Mouse (Mus musculus): Measurements from ENCODE around the gene Tab1. TPM values are rescaled to one million over a fixed set of nuclear protein-coding genes. Genes with fewer than 3 reads are reported as not detected.

Tab1 gene
- polyA plus RNA-seq, 1 experiment, result 14.2 TPM

GRCm38 (mm10) chr15:80145397-80145796, 12.5 kb downstream of the Tab1 start:
- no peak for TF ChIP-seq GATA1 (IDR thresholded peaks at IDR 0.05; ENCODE audit: low read length)

GRCm38 (mm10) chr15:80146153-80146552, 13.2 kb downstream of the Tab1 start:
- TF ChIP-seq GATA1 (IDR thresholded peaks at IDR 0.05; ENCODE audit: low read length), result no peak

GRCm38 (mm10) chr15:80147090-80147489, 14.2 kb downstream of the Tab1 start:
- no peak for TF ChIP-seq GATA1 (IDR thresholded peaks at IDR 0.05; ENCODE audit: low read length)

GRCm38 (mm10) chr15:80147511-80147910, 14.6 kb downstream of the Tab1 start:
- no peak for TF ChIP-seq GATA1 (IDR thresholded peaks at IDR 0.05; ENCODE audit: low read length)

GRCm38 (mm10) chr15:80148565-80148964, 15.6 kb downstream of the Tab1 start:
- TF ChIP-seq GATA1 (IDR thresholded peaks at IDR 0.05; ENCODE audit: low read length), result no peak

GRCm38 (mm10) chr15:80149517-80149916, 16.6 kb downstream of the Tab1 start:
- TF ChIP-seq GATA1 (IDR thresholded peaks at IDR 0.05; ENCODE audit: low read length), result no peak

GRCm38 (mm10) chr15:80152663-80153062, 19.7 kb downstream of the Tab1 start:
- no peak for TF ChIP-seq GATA1 (IDR thresholded peaks at IDR 0.05; ENCODE audit: low read length)

GRCm38 (mm10) chr15:80153757-80154156, 20.8 kb downstream of the Tab1 start:
- no peak for TF ChIP-seq GATA1 (IDR thresholded peaks at IDR 0.05; ENCODE audit: low read length)

GRCm38 (mm10) chr15:80155707-80156106, 22.8 kb downstream of the Tab1 start:
- no peak for TF ChIP-seq GATA1 (IDR thresholded peaks at IDR 0.05; ENCODE audit: low read length)

GRCm38 (mm10) chr15:80157197-80157943, 24.4 kb downstream of the Tab1 start:
- TF ChIP-seq GATA1 (IDR thresholded peaks at IDR 0.05; ENCODE audit: low read length), result no peak

GRCm38 (mm10) chr15:80158001-80158706, 25.2 kb downstream of the Tab1 start:
- TF ChIP-seq GATA1 (IDR thresholded peaks at IDR 0.05; ENCODE audit: low read length), result no peak

GRCm38 (mm10) chr15:80158707-80159090, 25.8 kb downstream of the Tab1 start:
- no peak for TF ChIP-seq GATA1 (IDR thresholded peaks at IDR 0.05; ENCODE audit: low read length)

GRCm38 (mm10) chr15:80159286-80159901, 26.5 kb downstream of the Tab1 start:
- no peak for TF ChIP-seq GATA1 (IDR thresholded peaks at IDR 0.05; ENCODE audit: low read length)

GRCm38 (mm10) chr15:80160223-80160622, 27.3 kb downstream of the Tab1 start:
- TF ChIP-seq GATA1 (IDR thresholded peaks at IDR 0.05; ENCODE audit: low read length), result no peak

- TF ChIP-seq GATA1 (IDR thresholded peaks at IDR 0.05; ENCODE audit: low read length), result no peak
These were observed 27.8 kb downstream of the Tab1 start for GRCm38 (mm10) chr15:80160726-80161125.

- no peak for TF ChIP-seq GATA1 (IDR thresholded peaks at IDR 0.05; ENCODE audit: low read length)
These were observed 28.3 kb downstream of the Tab1 start for GRCm38 (mm10) chr15:80161199-80161598.

All from G1E-ER4 (cell line).